Mouse (Mus musculus) cerebellum, adult 8-10 months (tissue): ENCODE data around the gene Ccdc162.
"Not testable (repeated sequence)": the region's sequence is repeated elsewhere in the genome, so short reads cannot be mapped to it uniquely, and the experiment has no call there.

Experiments used
- DNase-seq: peaks from one replicate; pipeline ENCODE4 v3.0.0; 2022

The Ccdc162 gene

GRCm38 (mm10) chr10:41690978-41691377, 25.5 kb downstream of the Ccdc162 start:
- DNase-seq, result no peak

DNA sequence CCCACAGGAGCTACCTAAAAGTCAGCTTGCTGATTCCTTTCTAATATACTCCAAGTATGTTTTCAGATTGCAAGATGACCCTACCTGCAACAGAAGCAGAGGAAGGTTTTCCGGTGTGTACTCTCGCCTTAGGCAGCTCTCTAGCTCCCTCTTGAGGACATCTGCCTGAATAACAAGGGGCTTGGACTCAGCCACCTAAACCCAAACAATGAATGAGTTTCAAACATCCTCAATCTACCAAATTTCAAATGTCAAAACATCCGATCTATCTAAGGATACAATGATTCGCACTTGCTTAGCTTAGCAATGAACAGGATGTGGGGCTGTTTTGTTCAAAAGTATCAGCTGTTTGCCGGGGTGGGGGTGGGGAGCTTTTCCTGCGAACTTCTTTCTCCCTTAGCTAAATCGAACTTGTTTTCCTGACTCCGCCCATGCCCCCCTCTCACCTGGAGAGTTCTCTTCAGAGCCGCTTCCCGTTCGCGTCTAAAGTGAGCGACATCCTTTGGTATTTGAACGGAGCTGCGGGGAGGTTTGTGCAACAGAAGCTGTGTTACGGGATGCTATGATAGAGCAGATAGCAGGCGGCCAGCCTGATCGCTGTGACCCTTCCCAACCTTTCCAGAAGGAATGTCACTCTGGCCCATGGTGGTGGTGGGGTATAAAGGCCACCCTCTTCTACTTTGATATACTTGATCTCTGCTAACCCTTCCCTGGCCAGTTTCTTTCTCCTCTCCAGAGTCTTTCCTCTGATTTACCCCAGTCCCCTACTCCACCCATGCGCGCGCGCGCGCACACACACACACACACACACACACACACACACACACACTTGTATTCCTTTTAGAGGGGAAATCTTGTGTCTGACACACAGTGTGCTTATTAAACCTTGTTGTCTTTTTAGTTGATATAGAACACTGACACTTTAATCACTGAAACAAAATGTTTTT, 26.2 kb downstream of the Ccdc162 start:
- DNase-seq, result peak; percentile 69

DNA sequence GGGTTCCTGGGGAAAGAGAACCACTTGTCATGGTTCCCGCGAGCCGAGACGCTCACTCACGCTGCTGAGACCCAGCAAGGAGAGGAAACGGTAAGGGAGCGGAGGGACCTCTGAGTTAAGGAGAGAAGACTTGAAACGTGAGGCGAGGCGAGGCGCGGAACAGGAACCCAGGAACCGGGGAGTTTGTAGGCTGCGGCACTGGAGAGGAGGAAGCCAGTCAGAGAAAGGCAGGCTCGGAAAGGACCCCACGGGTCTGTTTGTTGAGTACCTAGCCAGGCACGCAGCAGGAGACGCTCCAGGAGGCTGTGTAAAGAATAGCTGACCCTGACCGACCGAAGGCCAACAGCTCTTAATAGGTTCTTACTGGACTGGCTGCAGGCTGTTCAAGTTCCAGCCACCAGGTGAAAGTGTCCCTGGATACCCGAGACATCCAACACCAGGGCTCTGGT, 31.9 kb downstream of the Ccdc162 start:
- DNase-seq, result no peak

GRCm38 (mm10) chr10:41682546-41683393, 33.7 kb downstream of the Ccdc162 start:
- peak; percentile 86 for DNase-seq

- peak; percentile 92 for DNase-seq
These were observed 37.6 kb downstream of the Ccdc162 start for GRCm38 (mm10) chr10:41678746-41679360.

- DNase-seq, result no peak
These were observed 39.0 kb downstream of the Ccdc162 start for GRCm38 (mm10) chr10:41677396-41677795.

DNA sequence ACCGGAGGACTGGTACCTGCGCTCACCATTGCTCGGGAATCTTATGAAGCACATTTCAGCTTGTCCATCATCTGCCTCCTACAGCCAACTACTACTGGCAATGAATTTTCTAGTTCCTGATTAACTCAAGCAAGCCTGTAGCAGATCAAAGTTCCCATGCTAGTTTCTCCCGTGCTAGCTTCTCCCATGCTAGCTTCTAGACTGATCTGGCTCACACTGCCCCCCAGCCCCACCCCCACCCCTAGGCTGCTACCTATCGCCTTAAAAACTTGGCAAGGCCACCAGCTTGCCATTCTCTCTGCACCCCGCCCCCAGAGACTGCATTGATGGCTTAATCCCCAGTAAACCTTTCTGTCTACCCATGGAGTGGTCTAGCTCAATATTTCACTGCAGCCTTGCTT, 39.8 kb downstream of the Ccdc162 start:
- no peak for DNase-seq

- DNase-seq, result no peak
These were observed 40.4 kb downstream of the Ccdc162 start for GRCm38 (mm10) chr10:41675842-41676571.

GRCm38 (mm10) chr10:41675243-41675642, 41.2 kb downstream of the Ccdc162 start:
- no peak for DNase-seq

DNA sequence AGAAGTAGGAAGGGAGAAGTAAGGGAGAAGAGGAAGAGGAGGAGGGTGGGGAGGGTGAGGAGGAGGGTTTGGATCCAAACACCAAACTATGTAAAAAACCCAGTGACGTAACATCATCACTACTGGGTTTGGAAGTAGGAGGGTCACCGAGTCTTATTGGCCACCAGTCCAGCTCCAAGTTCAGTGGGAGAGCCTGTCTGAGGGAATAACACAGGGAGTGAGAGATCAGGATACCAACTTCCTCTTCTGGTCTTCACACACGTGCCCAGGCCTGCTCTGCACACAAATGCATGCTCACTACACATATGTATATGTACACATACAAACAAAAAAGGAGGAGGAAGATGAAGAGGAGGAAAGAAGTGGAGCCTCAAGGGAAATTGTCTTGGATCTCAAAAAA, 42.1 kb downstream of the Ccdc162 start:
- no peak for DNase-seq

- no peak for DNase-seq
These were observed 46.2 kb downstream of the Ccdc162 start for GRCm38 (mm10) chr10:41670196-41670595.

- DNase-seq, result no peak
These were observed 50.9 kb downstream of the Ccdc162 start for GRCm38 (mm10) chr10:41665498-41665897.

GRCm38 (mm10) chr10:41659671-41660070, 56.8 kb downstream of the Ccdc162 start:
- DNase-seq, result not testable (repeated sequence)

DNA sequence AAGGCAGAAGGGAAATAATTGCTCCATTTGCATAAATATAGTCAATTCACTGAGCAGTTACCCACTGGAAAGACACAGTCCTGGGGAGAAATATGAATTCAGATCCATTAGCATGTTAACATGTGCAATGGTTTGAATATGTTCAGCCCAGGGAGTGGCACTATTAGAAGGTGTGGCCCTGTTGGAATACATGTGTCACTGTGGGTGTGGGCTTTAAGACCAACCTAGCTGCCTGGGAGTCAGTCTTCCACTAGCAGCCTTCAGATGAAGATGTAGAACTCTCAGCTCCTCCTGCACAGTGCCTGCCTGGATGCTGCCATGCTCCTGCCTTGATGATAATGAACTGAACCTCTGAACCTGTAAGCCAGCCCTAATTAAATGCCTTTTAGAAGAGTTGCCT, 60.8 kb downstream of the Ccdc162 start:
- DNase-seq, result not testable (repeated sequence)

GRCm38 (mm10) chr10:41652988-41653387, 63.4 kb downstream of the Ccdc162 start:
- DNase-seq, result no peak

DNA sequence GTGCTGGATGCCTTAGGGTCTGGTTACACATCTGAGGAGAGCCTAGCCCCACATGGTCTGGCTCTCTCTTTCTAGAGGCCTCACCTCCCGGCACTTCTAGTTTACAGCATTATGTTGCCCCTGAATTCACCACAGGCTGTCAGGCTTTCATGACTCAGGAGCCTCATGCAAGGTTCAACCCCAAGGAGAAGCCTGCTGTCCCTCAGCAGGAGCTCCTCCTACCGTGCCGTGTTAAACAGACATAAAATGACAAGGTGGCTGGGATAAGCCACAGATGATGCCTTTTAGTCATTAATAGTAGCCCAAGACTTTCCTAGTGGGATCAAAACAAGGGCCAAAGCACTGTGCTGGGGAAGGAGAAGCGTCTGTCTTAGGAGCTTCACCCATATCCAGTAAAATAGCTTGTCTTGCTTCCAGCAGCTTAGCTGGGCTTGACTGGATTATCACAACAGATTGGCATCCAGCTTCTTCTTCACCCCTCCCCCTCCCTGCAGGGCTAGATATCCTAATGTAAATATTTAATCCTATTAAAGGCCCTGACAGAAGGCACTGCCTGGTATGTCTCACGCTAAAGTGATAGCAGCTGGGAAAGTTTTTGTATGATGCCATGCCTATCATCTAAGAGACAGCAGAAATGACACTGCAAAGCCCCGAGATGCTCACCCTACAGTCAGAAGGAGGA, 64.2 kb downstream of the Ccdc162 start:
- DNase-seq, result no peak

- DNase-seq, result no peak
These were observed 64.9 kb downstream of the Ccdc162 start for GRCm38 (mm10) chr10:41651532-41651931.

GRCm38 (mm10) chr10:41649186-41649585, 67.2 kb downstream of the Ccdc162 start:
- DNase-seq, result no peak

DNA sequence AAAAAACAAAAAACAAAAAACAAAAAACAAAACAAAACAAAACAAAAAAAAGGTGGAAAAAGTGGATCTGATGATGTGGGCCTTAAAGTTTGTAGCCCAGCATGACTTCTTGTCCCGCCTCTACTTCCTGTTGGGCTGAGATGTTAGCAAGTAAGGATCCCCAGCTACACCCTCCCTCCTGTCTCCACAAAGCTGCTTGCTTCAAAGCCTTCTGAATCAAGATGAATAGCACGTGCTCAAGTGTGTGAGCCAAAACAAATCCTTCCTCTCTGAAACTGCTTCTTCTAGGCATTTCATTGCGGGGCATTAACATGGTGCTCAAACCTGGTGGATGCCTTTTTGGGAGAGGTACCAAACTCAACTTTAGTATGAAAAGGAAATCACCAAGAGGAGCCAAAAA, 77.7 kb downstream of the Ccdc162 start:
- no peak for DNase-seq

DNA sequence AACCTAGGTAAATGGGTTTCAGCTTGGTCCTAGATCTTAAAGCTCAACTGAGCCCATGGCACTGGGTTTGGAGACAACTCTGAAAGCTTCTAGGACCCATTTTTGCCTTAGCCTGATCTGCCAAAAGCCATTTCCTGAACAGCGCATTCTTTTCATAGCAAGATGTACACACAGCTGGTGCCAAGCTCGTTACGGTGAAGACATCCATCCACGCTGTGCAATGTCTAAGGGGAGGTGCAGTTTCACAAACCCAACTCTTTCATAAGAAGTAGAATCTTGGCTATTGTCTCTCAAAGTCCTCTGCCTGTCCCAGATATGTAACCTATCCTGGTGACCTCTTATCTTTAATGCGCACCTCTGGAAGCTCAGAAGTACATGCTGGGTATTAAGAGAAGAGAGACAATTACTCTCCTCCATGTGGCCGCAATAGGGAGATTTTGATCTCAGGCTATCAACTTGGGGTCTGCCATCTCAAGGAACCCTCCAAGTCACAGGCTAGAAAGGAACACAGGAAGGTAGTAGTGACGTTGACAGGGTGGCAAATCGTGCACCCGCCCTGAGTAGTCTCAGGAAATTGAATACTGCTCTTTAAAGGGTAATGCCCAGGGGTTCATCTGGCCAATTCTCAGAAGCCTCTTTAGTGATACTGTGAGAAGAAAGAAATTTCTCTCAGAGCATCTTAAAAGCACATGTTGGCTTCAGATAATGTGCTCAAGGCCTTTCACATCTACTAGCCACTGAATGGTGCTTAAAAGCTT, 81.0 kb downstream of the Ccdc162 start:
- no peak for DNase-seq

- no peak for DNase-seq
These were observed 82.6 kb downstream of the Ccdc162 start for GRCm38 (mm10) chr10:41633801-41634200.
